Mouse (Mus musculus) heart, postnatal 0 days (tissue): ENCODE results near the gene Gm49601.

Experiments
- CTCF ChIP-seq: IDR thresholded peaks from 2 replicates; pipeline ENCODE4 v1.5.1; 2016; ENCODE audit warnings: antibody characterized with exemption, control low read depth, low read depth
- EP300 ChIP-seq: IDR thresholded peaks from 2 replicates; pipeline ENCODE4 v1.6.1; 2016; ENCODE audit warnings: antibody characterized with exemption, low read depth

- no peak for TF ChIP-seq EP300
- no peak for TF ChIP-seq CTCF
Measured at GRCm38 (mm10) chr16:18585676-18586075, 40.6 kb downstream of the Gm49601 start.
